Mouse (Mus musculus): ENCODE measurements around the gene Iqcf6.

GRCm38 (mm10) chr9:106675480-106675879 is 49.1 kb downstream of the Iqcf6 start:
- TF ChIP-seq POLR2A (IDR thresholded peaks at IDR 0.05; ENCODE audit: control insufficient read depth, low read depth, low read length) (no peak), CTCF (IDR thresholded peaks at IDR 0.05; ENCODE audit: control insufficient read depth, insufficient read depth, insufficient replicate concordance, low read depth, low read length) (peak; percentile 71; the same call in 1 of the 2 replicates)
